Mouse (Mus musculus): ENCODE measurements around the gene Idi2. TPM values are rescaled to one million over a fixed set of nuclear protein-coding genes. Genes with fewer than 3 reads are reported as not detected.
"Not testable (repeated sequence)": the region's sequence is repeated elsewhere in the genome, so short reads cannot be mapped to it uniquely, and the experiment has no call there.

Gene Idi2
- polyA plus RNA-seq, 1 experiment from 2014 or later, result not detected

DNA sequence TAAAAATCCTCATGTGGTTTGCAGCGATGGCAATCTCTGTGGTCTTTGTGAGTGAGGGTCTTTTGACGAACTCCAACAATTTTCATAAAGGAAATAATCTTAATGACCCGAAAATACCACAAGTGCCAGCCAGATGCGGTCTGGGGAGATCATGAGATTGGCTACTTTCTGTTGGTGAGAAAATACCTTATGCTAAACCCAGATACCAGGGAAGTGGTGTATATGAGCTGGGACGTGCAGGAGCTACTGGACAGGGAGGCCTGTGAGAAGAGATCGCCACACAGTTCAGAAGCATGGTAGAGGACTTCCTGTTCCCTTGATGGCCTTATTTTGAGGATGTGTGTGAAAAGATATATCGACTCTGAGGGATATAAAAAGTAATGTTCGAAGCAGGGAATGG is 15.1 kb downstream of the Idi2 start:
- H3K79me2 ChIP-seq (ENCODE audit: inconsistent target), result no peaks in the 10 kb centered on the region
- H3K27ac ChIP-seq, result no peak overlapping the region
- H3K4me3 ChIP-seq (ENCODE audit: inconsistent target), result no peak overlapping the region
- H3K36me3 ChIP-seq (ENCODE audit: inconsistent target), result peaks cover 25% of the 10 kb centered on the region; the same call in 1 of the 2 replicates
- WGBS (ENCODE audit: missing documents), result 93% methylated on average over 8 of the region's 8 CpGs

- no peak overlapping the region for H3K4me3 ChIP-seq (ENCODE audit: inconsistent target)
- H3K36me3 ChIP-seq (ENCODE audit: inconsistent target), result peaks cover 68% of the 10 kb centered on the region
- no peaks in the 10 kb centered on the region for H3K79me2 ChIP-seq (ENCODE audit: inconsistent target)
- no peak overlapping the region for H3K27ac ChIP-seq
Observed at GRCm38 (mm10) chr13:8972369-8972768, 19.7 kb downstream of the Idi2 start.

DNA sequence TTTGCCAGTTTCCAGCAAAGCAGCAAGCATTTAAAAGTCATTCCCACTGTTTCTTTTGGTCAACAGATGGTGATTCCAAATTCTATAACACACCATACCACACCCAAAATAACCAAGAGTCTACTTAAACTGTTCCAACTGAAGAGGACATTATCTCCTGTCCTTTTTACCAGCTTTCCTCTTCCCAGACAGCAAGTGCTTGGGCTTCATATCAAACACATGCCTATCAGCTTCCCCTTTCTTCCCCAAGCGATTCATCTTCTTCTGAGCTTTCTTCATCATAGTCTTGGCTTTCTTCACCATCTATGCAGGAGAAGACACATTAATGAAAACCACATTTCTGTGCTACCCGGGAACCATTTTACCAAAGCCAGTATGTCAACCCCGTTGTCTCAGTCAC is 20.3 kb downstream of the Idi2 start:
- Histone ChIP-seq H3K4me3 (ENCODE audit: inconsistent target) (no peak overlapping the region), H3K27ac (no peak overlapping the region), H3K36me3 (ENCODE audit: inconsistent target) (peaks cover 68% of the 10 kb centered on the region), H3K79me2 (ENCODE audit: inconsistent target) (no peaks in the 10 kb centered on the region)
- WGBS (ENCODE audit: missing documents), result 89% methylated on average over 3 of the region's 3 CpGs

DNA sequence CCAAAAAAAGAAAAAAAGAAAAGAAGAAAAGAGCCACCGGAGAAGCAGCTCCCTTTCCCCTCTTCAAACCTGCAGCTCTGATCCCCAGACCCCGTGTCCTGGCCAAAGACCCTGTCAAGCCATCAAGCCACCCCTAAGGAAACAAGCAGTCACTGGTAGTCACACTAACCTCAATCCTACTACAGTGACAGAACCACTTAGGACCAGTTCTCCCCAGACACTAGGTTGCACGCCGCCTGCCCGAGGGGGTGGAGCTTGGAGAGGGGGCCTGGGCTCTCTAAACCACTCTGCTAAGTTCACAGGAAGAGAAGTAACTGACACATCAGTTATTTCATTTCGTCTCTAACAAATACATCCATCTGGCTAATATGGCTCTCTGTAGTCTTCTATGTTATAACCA is 39.6 kb downstream of the Idi2 start:
- H3K79me2 ChIP-seq (ENCODE audit: inconsistent target), result peaks cover 73% of the 10 kb centered on the region
- H3K4me3 ChIP-seq (ENCODE audit: inconsistent target), result no peak overlapping the region
- WGBS (ENCODE audit: missing documents), result 81% methylated on average over 6 of the region's 6 CpGs
- H3K36me3 ChIP-seq (ENCODE audit: inconsistent target), result peaks cover 29% of the 10 kb centered on the region
- H3K27ac ChIP-seq, result no peak overlapping the region

GRCm38 (mm10) chr13:8995159-8995989 is 42.7 kb downstream of the Idi2 start:
- peak overlapping the region; percentile 100 for H3K4me3 ChIP-seq (ENCODE audit: inconsistent target)
- WGBS (ENCODE audit: missing documents), result 2% methylated on average over 33 of the region's 33 CpGs
- peaks cover 55% of the 10 kb centered on the region for H3K79me2 ChIP-seq (ENCODE audit: inconsistent target)
- H3K36me3 ChIP-seq (ENCODE audit: inconsistent target), result peaks cover 17% of the 10 kb centered on the region
- peak overlapping the region; percentile 62 for H3K27ac ChIP-seq

- Histone ChIP-seq H3K27ac (peak within 1 kb of the TSS; percentile 62), H3K36me3 (ENCODE audit: inconsistent target) (peaks cover 11% of the 10 kb centered on the region), H3K4me3 (ENCODE audit: inconsistent target) (peak within 1 kb of the TSS; percentile 100), H3K79me2 (ENCODE audit: inconsistent target) (peaks cover 47% of the 10 kb centered on the region)
- 2% methylated on average over 51 of the region's 51 CpGs for WGBS (ENCODE audit: missing documents)
Observed at GRCm38 (mm10) chr13:8995990-8996786, 43.5 kb downstream of the Idi2 start, which contains the start of gene Gtpbp4. Gene Gtpbp4 (minus strand): TSS chr13:8996083.

DNA sequence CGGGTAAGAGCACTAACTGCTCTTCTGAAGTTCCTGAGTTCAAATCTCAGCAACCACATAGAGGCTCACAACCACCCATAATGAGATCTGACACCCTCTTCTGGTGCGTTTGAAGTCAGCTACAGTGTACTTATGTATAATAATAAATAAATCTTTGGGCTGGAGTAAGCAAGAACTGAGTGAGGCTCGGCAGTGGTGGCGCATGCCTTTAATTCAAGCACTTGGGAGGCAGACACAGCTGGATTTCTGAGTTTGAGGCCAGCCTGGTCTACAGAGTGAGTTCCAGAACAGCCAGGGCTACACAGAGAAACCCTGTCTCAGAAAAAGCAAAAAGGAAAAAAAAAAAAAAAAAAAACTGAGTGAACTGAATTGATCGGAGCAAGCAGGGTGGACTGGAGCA is 44.6 kb downstream of the Idi2 start:
- not testable (repeated sequence) for H3K27ac ChIP-seq; H3K4me3 ChIP-seq (ENCODE audit: inconsistent target); H3K36me3 ChIP-seq (ENCODE audit: inconsistent target)
- 90% methylated on average over 5 of the region's 5 CpGs for WGBS (ENCODE audit: missing documents)
- H3K79me2 ChIP-seq (ENCODE audit: inconsistent target), result peaks cover 36% of the 10 kb centered on the region

- Histone ChIP-seq H3K79me2 (ENCODE audit: inconsistent target) (peaks cover 14% of the 10 kb centered on the region), H3K4me3 (ENCODE audit: inconsistent target) (no peak overlapping the region), H3K36me3 (ENCODE audit: inconsistent target) (no peaks in the 10 kb centered on the region), H3K27ac (no peak overlapping the region)
- WGBS (ENCODE audit: missing documents), result 84% methylated on average over 8 of the region's 8 CpGs
Observed at GRCm38 (mm10) chr13:8999464-8999863, 46.8 kb downstream of the Idi2 start.

DNA sequence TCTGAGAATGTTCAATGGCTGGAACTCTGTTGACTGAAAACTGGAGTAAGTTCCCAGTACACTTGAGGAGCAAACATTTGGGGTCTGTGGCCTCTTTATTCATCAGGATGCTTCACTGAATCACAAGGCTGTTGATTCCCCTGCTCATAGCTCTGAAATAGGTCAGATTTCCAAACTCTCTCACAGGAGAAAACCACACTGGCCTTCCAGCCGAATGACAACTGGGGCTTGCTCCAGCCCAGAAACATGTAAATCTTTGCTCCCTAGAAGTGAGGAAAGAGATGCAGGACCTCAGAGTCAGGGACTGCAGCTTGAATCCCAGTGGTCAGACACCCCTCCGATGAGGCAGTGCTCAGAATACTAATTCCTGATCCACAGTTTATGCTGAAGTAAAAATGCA is 50.6 kb downstream of the Idi2 start:
- Histone ChIP-seq H3K36me3 (ENCODE audit: inconsistent target) (no peaks in the 10 kb centered on the region), H3K4me3 (ENCODE audit: inconsistent target) (no peak overlapping the region), H3K79me2 (ENCODE audit: inconsistent target) (no peaks in the 10 kb centered on the region), H3K27ac (no peak overlapping the region)
- 97% methylated on average over 2 of the region's 2 CpGs for WGBS (ENCODE audit: missing documents)

Other genes with a start within 250 kb of the Idi2 start
- gene Wdr37, start 81.0 kb upstream of the Idi2 start, polyA plus RNA-seq (2018), result 9.9 to 17.1 TPM (median 17.1 TPM) in 3 replicates
- gene Idi1, start 67.4 kb upstream of the Idi2 start, polyA plus RNA-seq (2018), result 16.6 to 78.3 TPM (median 44.0 TPM) in 3 replicates
- gene Gm9745, start 4.6 kb upstream of the Idi2 start, polyA plus RNA-seq (2018), result not detected in 3 replicates
- 17.7 to 50.7 TPM (median 49.2 TPM) in 3 replicates for gene Gtpbp4, start 43.2 kb downstream of the Idi2 start, polyA plus RNA-seq (2018)
- gene Larp4b, start 141.0 kb downstream of the Idi2 start, polyA plus RNA-seq (2018), result 33.1 to 56.5 TPM (median 41.2 TPM) in 3 replicates

Measured in macrophage (primary cell).